Mouse (Mus musculus) liver, postnatal 0 days (tissue): ENCODE results near the gene Fancl.

Experiments
- CTCF ChIP-seq: sonication (generic); IDR thresholded peaks from 2 replicates; pipeline ENCODE4 v1.5.1; 2016; ENCODE audit warnings: antibody characterized with exemption, low read depth
- EP300 ChIP-seq: IDR thresholded peaks from 2 replicates; pipeline ENCODE4 v1.6.1; 2016; ENCODE audit warnings: antibody characterized with exemption, low read depth, mild to moderate bottlenecking

GRCm38 (mm10) chr11:26444374-26444773 lies 58.4 kb downstream of the Fancl start:
- no peak for TF ChIP-seq CTCF
- no peak for TF ChIP-seq EP300
